Mouse (Mus musculus): ENCODE results near the gene Lrrc75b.

DNA sequence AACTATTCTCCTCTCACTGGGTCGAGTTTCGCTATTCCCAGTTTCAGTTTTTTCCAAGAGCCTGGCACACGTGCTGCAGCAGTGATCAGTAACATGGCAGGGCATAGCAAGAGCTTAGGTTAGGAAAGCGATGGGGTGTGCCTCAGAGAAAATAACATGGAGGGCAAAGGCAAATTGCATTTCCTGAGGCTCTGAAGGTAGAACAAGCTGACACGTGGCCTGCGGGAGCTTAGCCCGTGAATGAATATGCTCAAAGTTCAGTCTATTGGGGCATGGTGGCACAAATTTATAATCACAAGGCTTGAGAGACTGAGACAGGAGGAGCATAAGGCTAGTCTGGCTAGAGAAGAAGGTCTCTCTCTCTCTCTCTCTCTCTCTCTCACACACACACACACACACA is 47.3 kb downstream of the Lrrc75b start:
- TF ChIP-seq CTCF (IDR thresholded peaks at IDR 0.05; ENCODE audit: low read depth) (no peak), EP300 (optimal IDR thresholded peaks at IDR 0.05) (no peak)
